Mouse (Mus musculus) megakaryocyte, embryonic 14.5 days (primary cell): ENCODE measurements around the gene B230118H07Rik.

Source experiments
- FLI1 ChIP-seq: IDR thresholded peaks from 2 replicates; pipeline ENCODE4 v1.6.1; 2012; ENCODE audit warnings: low read length, inconsistent platforms, mixed read lengths
- GATA1 ChIP-seq: IDR thresholded peaks from 3 replicates; pipeline ENCODE4 v1.6.1; 2012; ENCODE audit warnings: mixed read lengths, low read length, inconsistent platforms, borderline replicate concordance

DNA sequence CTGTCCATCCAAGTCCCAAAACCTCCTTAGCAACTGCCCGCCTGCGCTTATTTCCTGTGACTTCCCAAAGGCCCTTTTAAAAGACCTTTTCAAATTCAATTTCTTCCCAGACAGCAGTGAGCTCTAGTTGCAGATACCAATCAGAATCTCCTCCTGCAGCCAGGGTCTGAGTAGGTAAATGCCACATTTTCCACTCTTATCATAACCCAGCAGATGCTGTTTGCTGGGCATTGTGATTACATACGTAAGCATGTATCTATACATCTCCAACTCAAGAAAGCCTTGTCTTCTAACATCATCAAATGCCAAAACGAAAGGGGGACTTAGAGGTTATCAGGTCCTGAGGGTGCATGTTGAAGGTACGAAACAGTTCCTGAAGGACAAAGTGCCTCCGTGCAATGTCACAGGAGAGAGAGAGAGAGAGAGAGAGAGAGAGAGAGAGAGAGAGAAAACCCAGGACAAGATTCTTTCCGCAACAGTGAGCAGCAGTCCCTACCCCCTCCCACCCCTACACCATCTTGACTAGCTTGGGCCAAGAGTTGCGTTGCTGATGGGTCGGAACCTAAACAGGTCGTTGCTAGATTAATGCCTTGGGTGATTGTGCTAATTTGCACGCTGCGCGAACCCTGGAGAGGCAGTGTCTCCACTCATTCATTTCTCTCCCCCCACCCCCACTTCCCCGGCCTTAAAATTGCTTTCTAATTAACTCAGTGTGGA, 3.0 kb upstream of the B230118H07Rik start:
- TF ChIP-seq GATA1 (no peak), FLI1 (no peak)
